Mouse (Mus musculus): ENCODE measurements at regions not wholly inside any gene's neighbourhood (a gene's known extent, or its start where the extent isn't known, plus 50 kb on each side); places are given as distances from the start of the nearest gene placed in this dataset.

GRCm38 (mm10) chr16:62322809-62323208 is 463.8 kb downstream of the Nsun3 start:
- no peak for DNase-seq (ENCODE audit: extremely low spot score in 1 of 2, low spot score in 2 of 2)
- intact Hi-C loops (cut with DNase I), result no loop called here

DNA sequence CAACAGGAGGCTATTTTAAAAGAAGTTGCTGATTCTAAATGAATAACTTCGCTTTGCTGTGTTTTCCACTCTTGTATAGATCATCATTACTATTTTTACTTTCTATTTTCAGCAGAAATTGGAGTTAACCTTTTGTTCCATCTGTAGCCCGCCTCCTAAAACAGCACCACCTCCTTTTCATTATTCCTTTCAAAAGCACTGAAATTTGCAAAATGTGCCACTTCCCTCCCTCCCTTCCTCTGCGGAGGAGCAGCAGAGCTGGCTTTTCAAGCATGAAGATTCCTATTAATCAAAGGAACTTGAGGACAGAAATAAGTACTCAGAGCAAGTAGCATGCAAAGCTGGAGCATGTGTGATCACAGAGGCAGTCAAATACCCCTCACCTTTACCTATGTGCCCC is 497.7 kb downstream of the Nsun3 start:
- intact Hi-C loops (cut with DNase I), result no loop called here
- no peak for DNase-seq (ENCODE audit: extremely low spot score in 1 of 2, low spot score in 2 of 2)
